Mouse (Mus musculus): ENCODE data around the gene Fgf3. TPM values are rescaled to one million over a fixed set of nuclear protein-coding genes. Genes with fewer than 3 reads are reported as not detected.
A peak's percentile ranks its signal among the peaks of the same experiment; 100 is the strongest.

The Fgf3 gene
- total and polyA plus RNA-seq, 2 experiments from 2014 or later = 0.33 to 3.5 TPM

GRCm38 (mm10) chr7:144851321-144851720 is 13.4 kb downstream of the Fgf3 start:
- no peak for TF ChIP-seq CTCF (IDR thresholded peaks at IDR 0.05)
- no peaks in the 10 kb centered on the region for H3K36me3 ChIP-seq (ENCODE audit: insufficient read depth, low read length)
- no peaks in the 10 kb centered on the region for H3K27me3 ChIP-seq (ENCODE audit: insufficient read depth, low read length)
- no peaks in the 10 kb centered on the region for H3K9me3 ChIP-seq (ENCODE audit: low read length)
- no peak for DNase-seq (ENCODE audit: low spot score)
- ATAC-seq (ENCODE audit: low FRiP score) = no peak
- H3K4me2 ChIP-seq (ENCODE audit: low read depth, low read length, poor library complexity, severe bottlenecking) = no peak overlapping the region
- WGBS = 43% methylated on average over 3 of the region's 3 CpGs
- H3K9ac ChIP-seq (replicated peaks; ENCODE audit: low read length, poor library complexity, severe bottlenecking) = no peak overlapping the region
- H3K4me1 ChIP-seq (ENCODE audit: insufficient read depth, low read length) = no peaks in the 10 kb centered on the region
- H3K27ac ChIP-seq (ENCODE audit: low read depth, low read length) = no peak overlapping the region
- H3K4me3 ChIP-seq (ENCODE audit: low read depth, low read length) = no peak overlapping the region

- TF ChIP-seq CTCF (IDR thresholded peaks at IDR 0.05) = no peak
- Histone ChIP-seq H3K27ac (ENCODE audit: low read depth, low read length) (no peak overlapping the region), H3K4me2 (ENCODE audit: low read depth, low read length, poor library complexity, severe bottlenecking) (no peak overlapping the region), H3K4me3 (ENCODE audit: low read depth, low read length) (no peak overlapping the region), H3K4me1 (ENCODE audit: insufficient read depth, low read length) (no peaks in the 10 kb centered on the region), H3K9me3 (ENCODE audit: low read length) (no peaks in the 10 kb centered on the region), H3K9ac (replicated peaks; ENCODE audit: low read length, poor library complexity, severe bottlenecking) (no peak overlapping the region), H3K36me3 (ENCODE audit: insufficient read depth, low read length) (no peaks in the 10 kb centered on the region), H3K27me3 (ENCODE audit: insufficient read depth, low read length) (peaks cover 6% of the 10 kb centered on the region)
- DNase-seq (ENCODE audit: low spot score) (no peak), ATAC-seq (ENCODE audit: low FRiP score) (no peak)
- 66% methylated on average over 3 of the region's 3 CpGs for WGBS
Observed at GRCm38 (mm10) chr7:144854966-144855365, 17.1 kb downstream of the Fgf3 start.

- no peaks in the 10 kb centered on the region for H3K36me3 ChIP-seq (ENCODE audit: insufficient read depth, low read length)
- ATAC-seq (ENCODE audit: low FRiP score) = no peak
- H3K4me1 ChIP-seq (ENCODE audit: insufficient read depth, low read length) = peaks cover 10% of the 10 kb centered on the region
Observed at GRCm38 (mm10) chr7:144857158-144857557, 19.3 kb downstream of the Fgf3 start.

GRCm38 (mm10) chr7:144857826-144858342 is 20.0 kb downstream of the Fgf3 start:
- no peak for DNase-seq (ENCODE audit: low spot score)
- Histone ChIP-seq H3K36me3 (ENCODE audit: insufficient read depth, low read length) (no peaks in the 10 kb centered on the region), H3K9me3 (ENCODE audit: low read length) (no peaks in the 10 kb centered on the region), H3K4me2 (ENCODE audit: low read depth, low read length, poor library complexity, severe bottlenecking) (no peak overlapping the region), H3K27ac (ENCODE audit: low read depth, low read length) (no peak overlapping the region), H3K9ac (replicated peaks; ENCODE audit: low read length, poor library complexity, severe bottlenecking) (no peak overlapping the region), H3K4me3 (ENCODE audit: low read depth, low read length) (no peak overlapping the region), H3K4me1 (ENCODE audit: insufficient read depth, low read length) (peaks cover 10% of the 10 kb centered on the region), H3K27me3 (ENCODE audit: insufficient read depth, low read length) (peaks cover 26% of the 10 kb centered on the region)
- TF ChIP-seq CTCF (IDR thresholded peaks at IDR 0.05) = no peak
- WGBS = 76% methylated on average over 3 of the region's 3 CpGs
- no peak for ATAC-seq (ENCODE audit: low FRiP score)

More at GRCm38 (mm10) chr7:144857158-144857557, 19.3 kb downstream of the Fgf3 start:
- Histone ChIP-seq H3K4me3 (ENCODE audit: low read depth, low read length) (no peak overlapping the region), H3K9me3 (ENCODE audit: low read length) (no peaks in the 10 kb centered on the region), H3K27ac (ENCODE audit: low read depth, low read length) (no peak overlapping the region), H3K9ac (replicated peaks; ENCODE audit: low read length, poor library complexity, severe bottlenecking) (no peak overlapping the region), H3K27me3 (ENCODE audit: insufficient read depth, low read length) (peaks cover 26% of the 10 kb centered on the region), H3K4me2 (ENCODE audit: low read depth, low read length, poor library complexity, severe bottlenecking) (no peak overlapping the region)
- 88% methylated on average over 7 of the region's 7 CpGs for WGBS
- no peak for DNase-seq (ENCODE audit: low spot score)
- no peak for TF ChIP-seq CTCF (IDR thresholded peaks at IDR 0.05)

GRCm38 (mm10) chr7:144858702-144859101 is 20.8 kb downstream of the Fgf3 start:
- Histone ChIP-seq H3K27me3 (ENCODE audit: insufficient read depth, low read length) (peaks cover 35% of the 10 kb centered on the region), H3K27ac (ENCODE audit: low read depth, low read length) (no peak overlapping the region), H3K4me1 (ENCODE audit: insufficient read depth, low read length) (peaks cover 10% of the 10 kb centered on the region), H3K36me3 (ENCODE audit: insufficient read depth, low read length) (no peaks in the 10 kb centered on the region), H3K4me3 (ENCODE audit: low read depth, low read length) (no peak overlapping the region), H3K9ac (replicated peaks; ENCODE audit: low read length, poor library complexity, severe bottlenecking) (no peak overlapping the region), H3K4me2 (ENCODE audit: low read depth, low read length, poor library complexity, severe bottlenecking) (no peak overlapping the region), H3K9me3 (ENCODE audit: low read length) (no peaks in the 10 kb centered on the region)
- DNase-seq (ENCODE audit: low spot score) (no peak), ATAC-seq (ENCODE audit: low FRiP score) (no peak)
- WGBS = 96% methylated on average over 1 of the region's 1 CpGs
- TF ChIP-seq CTCF (IDR thresholded peaks at IDR 0.05) = no peak

- H3K27ac ChIP-seq (ENCODE audit: low read depth, low read length) = no peak overlapping the region
- no peak overlapping the region for H3K9ac ChIP-seq (replicated peaks; ENCODE audit: low read length, poor library complexity, severe bottlenecking)
- 0 out of 2 replicates have a peak overlapping the region, but pooled peaks have one; percentile 28 for H3K4me2 ChIP-seq (ENCODE audit: low read depth, low read length, poor library complexity, severe bottlenecking)
- no peak for DNase-seq (ENCODE audit: low spot score)
- WGBS = under 1% methylated on average over 52 of the region's 72 CpGs
- H3K27me3 ChIP-seq (ENCODE audit: insufficient read depth, low read length) = peaks cover 53% of the 10 kb centered on the region
- H3K9me3 ChIP-seq (ENCODE audit: low read length) = no peaks in the 10 kb centered on the region
- peak overlapping the region; percentile 23 for H3K4me3 ChIP-seq (ENCODE audit: low read depth, low read length)
- H3K4me1 ChIP-seq (ENCODE audit: insufficient read depth, low read length) = peaks cover 10% of the 10 kb centered on the region
- TF ChIP-seq CTCF (IDR thresholded peaks at IDR 0.05) = no peak
- ATAC-seq (ENCODE audit: low FRiP score) = no peak
- no peaks in the 10 kb centered on the region for H3K36me3 ChIP-seq (ENCODE audit: insufficient read depth, low read length)
Observed at GRCm38 (mm10) chr7:144861056-144861768, 23.3 kb downstream of the Fgf3 start.

Measured in midbrain, postnatal 0 days (tissue).